Comparison of ENCODE assay signal across 24 mouse cellular contexts in genomic region chr3:38251592-38251991, GRCm38 (mm10).
"Had no signal": no experiment of that assay in that cellular context is flagged by ENCODE, and none has a peak within 500 bp of the region (broad histone marks: within the 10 kb centered on the region; RNA-seq: fewer than 3 reads in every experiment).

No protein-coding gene starts in this region.

- H3K27ac ChIP-seq: heart, embryonic 13.5 days; heart, embryonic 15.5 days; hindbrain, embryonic 13.5 days; hindbrain, embryonic 15.5 days; hindbrain, postnatal 0 days; kidney, embryonic 15.5 days; kidney, postnatal 0 days; limb, embryonic 13.5 days; limb, embryonic 15.5 days; liver, embryonic 12.5 days; liver, embryonic 14.5 days had no signal

- H3K4me2 ChIP-seq: heart, embryonic 11.5 days; heart, embryonic 13.5 days; heart, embryonic 15.5 days; hindbrain, embryonic 13.5 days; hindbrain, embryonic 15.5 days; kidney, embryonic 15.5 days; limb, embryonic 13.5 days; limb, embryonic 15.5 days; liver, embryonic 12.5 days had no signal

- H3K36me3 ChIP-seq: heart, embryonic 13.5 days; heart, embryonic 15.5 days; hindbrain, embryonic 13.5 days; hindbrain, embryonic 15.5 days; kidney, embryonic 15.5 days; limb, embryonic 13.5 days; limb, embryonic 15.5 days; liver, embryonic 12.5 days had no signal

- DNase-seq: gastrocnemius, postnatal 14 days; gastrocnemius, postnatal 36 days; heart, adult 18-20 months; heart, postnatal 14 days; heart, postnatal 36 days; kidney, adult 11 months; kidney, adult 2 months; kidney, adult 9 months; kidney, postnatal 14 days; kidney, postnatal 36 days; layer of hippocampus, adult 9-11 months; layer of hippocampus, postnatal 36 days had no signal

- H3K9me3 ChIP-seq: heart, embryonic 13.5 days; heart, embryonic 15.5 days; hindbrain, embryonic 13.5 days; hindbrain, embryonic 15.5 days; kidney, embryonic 15.5 days; limb, embryonic 15.5 days; liver, embryonic 12.5 days had no signal

- H3K4me1 ChIP-seq: hindbrain, embryonic 13.5 days; hindbrain, embryonic 15.5 days; limb, embryonic 15.5 days; liver, embryonic 12.5 days had no signal

- H3K27me3 ChIP-seq: heart, embryonic 13.5 days; heart, embryonic 15.5 days; hindbrain, embryonic 13.5 days; hindbrain, embryonic 15.5 days; kidney, embryonic 15.5 days; limb, embryonic 13.5 days; limb, embryonic 15.5 days; liver, embryonic 12.5 days had no signal

- H3K4me3 ChIP-seq: heart, embryonic 13.5 days; heart, embryonic 15.5 days; hindbrain, embryonic 13.5 days; hindbrain, embryonic 15.5 days; kidney, embryonic 15.5 days; limb, embryonic 13.5 days; limb, embryonic 15.5 days; liver, embryonic 12.5 days had no signal

- H3K9ac ChIP-seq: heart, embryonic 13.5 days; heart, embryonic 15.5 days; hindbrain, embryonic 13.5 days; hindbrain, embryonic 15.5 days; kidney, embryonic 15.5 days; limb, embryonic 13.5 days; limb, embryonic 15.5 days; liver, embryonic 12.5 days; liver, embryonic 14.5 days had no signal
